9 mouse cellular contexts compared by ENCODE assay signal in genomic region chr11:30471187-30471586, GRCm38 (mm10). TPM values are rescaled to one million over a fixed set of nuclear protein-coding genes. Genes with fewer than 3 reads are reported as not detected.
DNase-seq lines count a peak whose midpoint lies in the region; ATAC-seq and TF ChIP-seq lines count a peak whose summit lies in the region.
"Had no signal": no experiment of that assay in that cellular context is flagged by ENCODE, and none has a peak within 500 bp of the region (broad histone marks: within the 10 kb centered on the region; RNA-seq: fewer than 3 reads in every experiment).

No protein-coding gene starts in this region.

- H3K27me3 ChIP-seq in heart, embryonic 11.5 days (ENCODE audit: control insufficient read depth, insufficient read depth, low read length): no peaks in the 10 kb centered on the region
- H3K27me3 ChIP-seq in CH12.LX (replicated peaks): no peaks in the 10 kb centered on the region
- no peaks in the 10 kb centered on the region for H3K27me3 ChIP-seq in forebrain, embryonic 16.5 days (replicated peaks; ENCODE audit: control insufficient read depth, insufficient read depth, low read length)
- H3K27me3 ChIP-seq in liver, embryonic 14.5 days (ENCODE audit: control insufficient read depth, insufficient read depth, low read length): no peaks in the 10 kb centered on the region

- WGBS in heart, embryonic 11.5 days (ENCODE audit: insufficient replicate concordance): 59% methylated on average over 8 of the region's 8 CpGs
- 63% methylated on average over 8 of the region's 8 CpGs for WGBS in forebrain, embryonic 16.5 days
- WGBS in liver, embryonic 14.5 days (ENCODE audit: insufficient replicate concordance): 61% methylated on average over 8 of the region's 8 CpGs

- TF ChIP-seq RAD21 in CH12.LX (IDR thresholded peaks at IDR 0.05; ENCODE audit: low read depth, low read length): no peak

- no peaks in the 10 kb centered on the region for H3K79me2 ChIP-seq in CH12.LX (replicated peaks; ENCODE audit: control insufficient read depth, extremely low read depth, insufficient read depth, poor library complexity, severe bottlenecking)

- no peak for DNase-seq in heart, adult 18-20 months
- DNase-seq in CH12.LX (ENCODE audit: extremely low read depth): no peak
- DNase-seq in liver, embryonic 14.5 days (ENCODE audit: low read depth in 3 of 3, low spot score in 3 of 3): no peak
- DNase-seq in thymus, postnatal 36 days: no peak
- no peak for DNase-seq in B cell, adult 2 months
- no peak for DNase-seq in kidney, adult 18-20 months

- H3K9ac ChIP-seq in heart, embryonic 11.5 days (ENCODE audit: low read depth, low read length): no peak overlapping the region
- no peak overlapping the region for H3K9ac ChIP-seq in CH12.LX (ENCODE audit: insufficient read depth, low read depth)
- H3K9ac ChIP-seq in forebrain, embryonic 16.5 days (replicated peaks; ENCODE audit: low read depth, low read length): no peak overlapping the region; the same call in none of the 2 replicates
- no peak overlapping the region for H3K9ac ChIP-seq in liver, embryonic 14.5 days (replicated peaks)

- peak overlapping the region; percentile 73; the same call in 1 of the 2 replicates for H3K4me2 ChIP-seq in heart, embryonic 11.5 days
- peak overlapping the region; percentile 99 for H3K4me2 ChIP-seq in CH12.LX (ENCODE audit: insufficient read depth, low read depth, poor library complexity, severe bottlenecking)
- H3K4me2 ChIP-seq in forebrain, embryonic 16.5 days (ENCODE audit: low read length): peak overlapping the region; percentile 65
- H3K4me2 ChIP-seq in liver, embryonic 14.5 days (ENCODE audit: low read depth): peak overlapping the region; percentile 36

- no peak overlapping the region; the same call in 1 of the 2 replicates for H3K4me3 ChIP-seq in heart, embryonic 11.5 days (ENCODE audit: low read depth, low read length)
- no peak overlapping the region for H3K4me3 ChIP-seq in CH12.LX (replicated peaks in 1 of 3; ENCODE audit: low read depth in 2 of 3, low read length in 2 of 3, poor library complexity in 1 of 3)
- H3K4me3 ChIP-seq in forebrain, embryonic 16.5 days (replicated peaks; ENCODE audit: low read length): no peak overlapping the region
- H3K4me3 ChIP-seq in liver, embryonic 14.5 days (ENCODE audit: insufficient read depth in 1 of 2, low read depth in 2 of 2, low read length in 2 of 2): no peak overlapping the region

- no peaks in the 10 kb centered on the region for H3K9me3 ChIP-seq in heart, embryonic 11.5 days (replicated peaks; ENCODE audit: control insufficient read depth, low read length)
- no peaks in the 10 kb centered on the region for H3K9me3 ChIP-seq in CH12.LX (replicated peaks; ENCODE audit: low read length)
- H3K9me3 ChIP-seq in forebrain, embryonic 16.5 days (ENCODE audit: control insufficient read depth, low read length): no peaks in the 10 kb centered on the region
- no peaks in the 10 kb centered on the region for H3K9me3 ChIP-seq in liver, embryonic 14.5 days (ENCODE audit: control insufficient read depth, low read length)

- TF ChIP-seq POLR2A in CH12.LX (IDR thresholded peaks at IDR 0.05; ENCODE audit: low read depth, low read length): no peak

- no peak for ATAC-seq in heart, embryonic 11.5 days (replicated peaks; ENCODE audit: insufficient number of reproducible peaks, low FRiP score, low TSS enrichment)
- peak; percentile 24 for ATAC-seq in forebrain, embryonic 16.5 days
- ATAC-seq in liver, embryonic 14.5 days (ENCODE audit: insufficient read depth): no peak

- H3K36me3 ChIP-seq in heart, embryonic 11.5 days (ENCODE audit: control insufficient read depth, insufficient read depth, low read length): no peaks in the 10 kb centered on the region
- no peaks in the 10 kb centered on the region for H3K36me3 ChIP-seq in CH12.LX (replicated peaks in 1 of 2; ENCODE audit: control insufficient read depth in 1 of 2, insufficient read depth in 1 of 2, low read length in 1 of 2)
- no peaks in the 10 kb centered on the region for H3K36me3 ChIP-seq in forebrain, embryonic 16.5 days (ENCODE audit: control insufficient read depth, insufficient read depth)
- no peaks in the 10 kb centered on the region for H3K36me3 ChIP-seq in liver, embryonic 14.5 days (replicated peaks; ENCODE audit: control insufficient read depth, insufficient read depth, low read depth)

- dilution Hi-C loops in CH12.LX (cut with MboI; ENCODE audit: extremely low pct_ligation_motif_present, extremely low pct_unique_long_range_greater_than_20kb, low sequenced_read_pairs): no loop called here

- H3K4me1 ChIP-seq in heart, embryonic 11.5 days (ENCODE audit: control insufficient read depth, insufficient read depth, low read length): peaks cover 4% of the 10 kb centered on the region; the same call in 1 of the 2 replicates
- H3K4me1 ChIP-seq in CH12.LX (ENCODE audit: control insufficient read depth in 1 of 2, insufficient read depth in 2 of 2): peaks cover 2 to 10% of the 10 kb centered on the region in 2 experiments; a peak in 1 of 4 replicates
- peaks cover 15% of the 10 kb centered on the region for H3K4me1 ChIP-seq in forebrain, embryonic 16.5 days (replicated peaks; ENCODE audit: control insufficient read depth, insufficient read depth, low read length)
- H3K4me1 ChIP-seq in liver, embryonic 14.5 days (replicated peaks; ENCODE audit: control insufficient read depth in 2 of 2, insufficient read depth in 2 of 2, low read length in 1 of 2): no peaks in the 10 kb centered on the region

- peak overlapping the region; percentile 80 for H3K27ac ChIP-seq in heart, embryonic 11.5 days (ENCODE audit: low read depth, low read length)
- no peak overlapping the region for H3K27ac ChIP-seq in CH12.LX (ENCODE audit: insufficient read depth, low read depth)
- peak overlapping the region; percentile 83 for H3K27ac ChIP-seq in forebrain, embryonic 16.5 days (ENCODE audit: low read length)
- H3K27ac ChIP-seq in liver, embryonic 14.5 days: no peak overlapping the region

- no peak for TF ChIP-seq EP300 in CH12.LX (IDR thresholded peaks at IDR 0.05; ENCODE audit: low read length)
- TF ChIP-seq EP300 in liver, embryonic 14.5 days (IDR thresholded peaks at IDR 0.05; ENCODE audit: low read depth): no peak

- in situ Hi-C loops in CH12.LX (cut with MboI; ENCODE audit: low pct_ligation_motif_present, low pct_unique_long_range_greater_than_20kb, low sequenced_read_pairs): no loop called here

- TF ChIP-seq CTCF in CH12.LX (conservative IDR thresholded peaks at IDR 0.05 in 1 of 2, IDR thresholded peaks at IDR 0.05 in 1 of 2; ENCODE audit: low read depth in 2 of 2, low read length in 2 of 2): no peak
- no peak for TF ChIP-seq CTCF in liver, embryonic 14.5 days (IDR thresholded peaks at IDR 0.05; ENCODE audit: low read depth)

TF ChIP-seq in CH12.LX, 34 proteins besides CTCF, POLR2A, EP300 and RAD21:
- no peak for TF ChIP-seq JUN (IDR thresholded peaks at IDR 0.05; ENCODE audit: insufficient read depth, low read depth, low read length)
- TF ChIP-seq UBTF (IDR thresholded peaks at IDR 0.05; ENCODE audit: low read depth, low read length): no peak
- no peak for TF ChIP-seq SMC3 (IDR thresholded peaks at IDR 0.05; ENCODE audit: low read depth, low read length)
- no peak for TF ChIP-seq ELF1 (IDR thresholded peaks at IDR 0.05; ENCODE audit: low read depth, low read length)
- no peak for TF ChIP-seq ZNF384 (IDR thresholded peaks at IDR 0.05; ENCODE audit: low read depth, low read length)
- no peak for TF ChIP-seq TCF12 (IDR thresholded peaks at IDR 0.05; ENCODE audit: low read depth, low read length)
- TF ChIP-seq MXI1 (IDR thresholded peaks at IDR 0.05; ENCODE audit: low read depth, low read length): no peak
- no peak for TF ChIP-seq E2F4 (IDR thresholded peaks at IDR 0.05; ENCODE audit: insufficient replicate concordance, low read depth, low read length)
- TF ChIP-seq SIN3A (IDR thresholded peaks at IDR 0.05; ENCODE audit: low read length): no peak
TF ChIP-seq in CH12.LX: peak in this region for 0.

RNA-seq across cellular contexts. Expression of gene 4930505A04Rik, which starts 0.4 kb away (rescaled TPM):
- not detected in 2 replicates for polyA plus RNA-seq in heart, embryonic 11.5 days (2014; fragmentation: Nextera tagmentation; extraction: Ambion mirVana)
- total RNA-seq in heart, adult 18-20 months (2021): under 1 TPM in 1 of 2 experiments, not detected in 1; 0.33 TPM
- total RNA-seq in CH12.LX (2012; rRNA removed) (not detected in 2 replicates), CH12.LX (2014; rRNA removed) (not detected in 2 replicates)
- polyA plus RNA-seq in CH12.LX (2012; ENCODE audit: insufficient read length, low read depth): 0.26 and 0.27 TPM in 2 replicates
- polyA plus RNA-seq in forebrain, embryonic 16.5 days (2015; fragmentation: Nextera tagmentation; extraction: Ambion mirVana): 0.32 TPM in 1 of 2 replicates, not detected in the other
- not detected in 2 replicates for polyA plus RNA-seq in liver, embryonic 14.5 days (2012; rRNA removed)
- not detected in 2 replicates for polyA plus RNA-seq in liver, embryonic 14.5 days (2014; fragmentation: Nextera tagmentation; extraction: Ambion mirVana)
- total RNA-seq: megakaryocyte progenitor cell, adult 5-6 weeks had no signal

Comparison
In these comparisons a context has a peak if more than half of its experiments do, and no peak if none do; other contexts are left out.
1. H3K27ac ChIP-seq: peak in heart, embryonic 11.5 days (single experiment) and forebrain, embryonic 16.5 days (single experiment); none in CH12.LX (single experiment) and liver, embryonic 14.5 days (single experiment).
2. H3K4me2 ChIP-seq: peak in every context shown above with its lines; median percentile 99 in CH12.LX; 73 in heart, embryonic 11.5 days; 65 in forebrain, embryonic 16.5 days; 36 in liver, embryonic 14.5 days.